Mouse (Mus musculus) ES-Bruce4 (cell line): ENCODE measurements around the gene Adgrb2.

Experiments
- CTCF ChIP-seq: IDR thresholded peaks from one replicate; pipeline ENCODE4 v1.8.1; 2011; ENCODE audit warnings: low read depth, low read length
- EP300 ChIP-seq: IDR thresholded peaks from 2 replicates; pipeline ENCODE4 v1.6.1; 2011; ENCODE audit warnings: low read depth, low read length; ENCODE audit not compliant: insufficient read depth
- POLR2A ChIP-seq: IDR thresholded peaks from one replicate; pipeline ENCODE4 v1.8.1; 2011; ENCODE audit warnings: low read length; ENCODE audit not compliant: insufficient read depth

GRCm38 (mm10) chr4:130033496-130033895, 48.8 kb downstream of the Adgrb2 start:
- no peak for TF ChIP-seq POLR2A
- no peak for TF ChIP-seq CTCF
- no peak for TF ChIP-seq EP300
